Mouse (Mus musculus) E14TG2a.4 (cell line): ENCODE measurements around the gene Fbxo21.

Experiments used
- H3K27me3 ChIP-seq: 2 replicates; pipeline ENCODE4 v1.6.1; 2014; ENCODE audit warnings: low read length, control low read depth; ENCODE audit not compliant: insufficient read depth
- H3K36me3 ChIP-seq: 2 replicates; pipeline ENCODE4 v1.6.1; 2014; ENCODE audit warnings: low read length, control low read depth; ENCODE audit not compliant: insufficient read depth
- H3K4me1 ChIP-seq: replicated peaks from 2 replicates; pipeline ENCODE4 v1.6.1; 2014; ENCODE audit warnings: low read depth, low read length, control low read depth
- H3K4me3 ChIP-seq: replicated peaks from 2 replicates; pipeline ENCODE4 v1.5.1; 2014; ENCODE audit warnings: mild to moderate bottlenecking, low read length
- H3K9me3 ChIP-seq: 2 replicates; pipeline ENCODE4 v1.6.1; 2014; ENCODE audit warnings: low read length, control low read depth
- CTCF ChIP-seq: conservative IDR thresholded peaks from 2 replicates; pipeline ENCODE4 v1.5.1; 2014; ENCODE audit warnings: low read length
- NANOG ChIP-seq: IDR thresholded peaks from 2 replicates; pipeline ENCODE4 v1.6.1; 2014; ENCODE audit warnings: borderline replicate concordance, low read length, mixed read lengths
- POU5F1 ChIP-seq: IDR thresholded peaks from 2 replicates; pipeline ENCODE4 v1.6.1; 2014; ENCODE audit warnings: low read length, borderline replicate concordance

The Fbxo21 gene

DNA sequence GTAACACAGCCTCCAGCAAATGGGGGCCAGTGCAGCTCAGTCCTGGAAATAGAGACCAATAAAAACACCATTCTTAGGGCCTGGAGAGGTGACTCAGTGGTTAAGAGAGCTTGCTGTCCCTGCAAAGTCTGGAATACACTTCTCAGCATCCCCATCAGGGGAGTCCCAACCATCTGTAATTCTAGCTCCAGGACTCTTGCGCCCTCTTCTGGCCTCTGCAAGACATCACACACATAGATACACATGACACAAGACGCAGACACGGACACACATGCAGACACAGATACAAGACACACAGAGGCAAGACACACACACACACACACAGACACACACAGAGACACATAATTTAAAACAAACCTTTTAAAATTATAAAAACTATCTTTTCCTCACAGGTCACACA is 35.0 kb upstream of the Fbxo21 start:
- Histone ChIP-seq H3K27me3 (peaks cover 8% of the 10 kb centered on the region), H3K4me3 (no peak overlapping the region), H3K4me1 (peaks cover 11% of the 10 kb centered on the region), H3K9me3 (no peaks in the 10 kb centered on the region), H3K36me3 (no peaks in the 10 kb centered on the region)
- TF ChIP-seq CTCF (peak; percentile 61), POU5F1 (no peak), NANOG (no peak)

GRCm38 (mm10) chr5:117946605-117947004 is 29.9 kb upstream of the Fbxo21 start:
- Histone ChIP-seq H3K9me3 (no peaks in the 10 kb centered on the region), H3K27me3 (no peaks in the 10 kb centered on the region; the same call in 1 of the 2 replicates), H3K36me3 (no peaks in the 10 kb centered on the region), H3K4me3 (no peak overlapping the region), H3K4me1 (peaks cover 25% of the 10 kb centered on the region)
- peak; percentile 96 for TF ChIP-seq CTCF
- TF ChIP-seq POU5F1: no peak
- no peak for TF ChIP-seq NANOG

- Histone ChIP-seq H3K36me3 (peaks cover 3% of the 10 kb centered on the region; the same call in 1 of the 2 replicates), H3K4me3 (peak overlapping the region; percentile 78), H3K27me3 (no peaks in the 10 kb centered on the region), H3K9me3 (no peaks in the 10 kb centered on the region), H3K4me1 (peaks cover 48% of the 10 kb centered on the region)
- TF ChIP-seq POU5F1 (no peak), NANOG (no peak), CTCF (no peak)
Observed at GRCm38 (mm10) chr5:117949393-117949792, 27.1 kb upstream of the Fbxo21 start.

DNA sequence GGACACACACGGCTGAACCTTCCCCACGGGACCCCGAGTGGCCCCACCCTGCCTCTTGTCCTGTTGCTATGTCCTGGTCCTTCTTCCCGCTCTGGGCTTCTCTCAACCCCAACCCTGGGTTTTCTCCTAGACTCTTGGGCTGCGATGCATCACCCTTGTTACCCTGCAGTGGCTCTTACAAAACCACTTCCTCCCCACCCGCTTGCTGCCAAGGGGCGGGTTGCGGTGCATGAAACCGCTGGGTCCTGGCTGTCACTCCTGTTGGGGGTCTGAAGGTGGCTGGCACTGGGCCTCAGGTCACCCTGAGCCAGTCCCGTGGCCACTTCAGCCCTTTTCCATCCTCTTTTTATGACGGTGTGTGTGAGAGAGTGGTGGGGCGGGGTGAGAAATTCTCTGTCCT is 22.6 kb upstream of the Fbxo21 start:
- Histone ChIP-seq H3K27me3 (no peaks in the 10 kb centered on the region), H3K4me1 (peaks cover 57% of the 10 kb centered on the region), H3K4me3 (peak overlapping the region; percentile 48; the same call in 1 of the 2 replicates), H3K36me3 (peaks cover 3% of the 10 kb centered on the region; the same call in 1 of the 2 replicates), H3K9me3 (no peaks in the 10 kb centered on the region)
- TF ChIP-seq POU5F1 (no peak), CTCF (no peak)

DNA sequence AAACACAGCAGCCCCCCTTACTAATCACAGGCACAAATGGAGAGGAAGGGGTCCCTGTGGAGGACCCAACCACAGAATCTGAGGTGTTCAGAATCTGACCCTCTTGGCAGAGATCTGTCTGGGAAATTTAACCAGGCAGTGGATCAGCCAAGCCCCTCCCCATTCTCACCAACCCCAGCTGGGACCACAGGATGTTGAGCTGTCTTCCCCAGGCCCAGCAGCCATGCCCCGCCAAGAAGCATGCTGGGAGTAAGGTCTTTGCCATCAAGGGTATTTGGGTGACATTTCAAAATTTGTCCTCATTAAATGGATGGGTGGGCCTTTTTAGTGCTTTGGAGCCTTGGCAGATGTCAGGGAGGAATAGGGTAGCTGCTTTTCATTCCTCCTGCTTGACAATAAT is 22.1 kb upstream of the Fbxo21 start:
- peaks cover 3% of the 10 kb centered on the region; the same call in 1 of the 2 replicates for H3K36me3 ChIP-seq
- H3K4me3 ChIP-seq: 0 out of 2 replicates have a peak overlapping the region, but pooled peaks have one; percentile 48
- H3K9me3 ChIP-seq: no peaks in the 10 kb centered on the region
- TF ChIP-seq CTCF (no peak), POU5F1 (no peak), NANOG (no peak)
- H3K27me3 ChIP-seq: no peaks in the 10 kb centered on the region
- H3K4me1 ChIP-seq: peaks cover 51% of the 10 kb centered on the region

DNA sequence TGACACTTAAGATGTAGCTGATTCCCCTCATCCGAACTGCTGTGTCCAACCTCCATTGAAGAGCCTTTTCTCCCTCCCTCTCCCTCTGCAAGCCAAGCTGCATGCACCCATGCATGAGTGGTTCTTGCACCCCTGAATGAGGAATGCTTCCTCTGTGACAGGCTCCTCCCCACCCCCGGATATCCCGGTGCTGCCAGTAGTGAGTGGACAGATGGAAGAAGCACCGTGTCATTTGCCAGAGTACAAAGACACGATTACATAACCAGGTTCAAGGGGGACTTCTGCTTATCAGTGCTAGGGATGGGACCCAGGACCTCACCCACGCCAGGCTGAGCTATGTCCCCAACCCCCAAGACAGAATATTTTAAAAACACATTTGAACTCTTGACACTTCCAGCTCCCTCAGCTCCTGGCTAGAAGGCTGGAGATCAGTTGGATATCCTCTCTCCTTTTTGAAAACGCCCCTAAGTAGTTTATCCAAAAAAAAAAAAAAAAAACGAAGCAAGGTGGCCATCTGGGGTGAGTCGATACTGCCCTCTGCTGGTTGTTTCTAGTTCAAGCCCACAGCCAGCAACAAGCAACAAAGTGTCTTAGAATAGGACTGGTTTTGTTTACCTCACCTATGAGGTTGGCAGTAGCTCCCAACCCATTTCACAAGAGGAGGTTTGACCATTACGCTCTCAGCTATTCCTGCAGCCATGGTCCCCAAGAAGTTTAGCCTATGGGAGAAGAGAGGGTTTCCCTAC is 20.7 kb upstream of the Fbxo21 start:
- Histone ChIP-seq H3K4me3 (no peak overlapping the region), H3K4me1 (peaks cover 40% of the 10 kb centered on the region), H3K36me3 (peaks cover 3% of the 10 kb centered on the region; the same call in 1 of the 2 replicates), H3K9me3 (no peaks in the 10 kb centered on the region), H3K27me3 (no peaks in the 10 kb centered on the region)
- no peak for TF ChIP-seq POU5F1
- no peak for TF ChIP-seq NANOG
- TF ChIP-seq CTCF: peak; percentile 59

DNA sequence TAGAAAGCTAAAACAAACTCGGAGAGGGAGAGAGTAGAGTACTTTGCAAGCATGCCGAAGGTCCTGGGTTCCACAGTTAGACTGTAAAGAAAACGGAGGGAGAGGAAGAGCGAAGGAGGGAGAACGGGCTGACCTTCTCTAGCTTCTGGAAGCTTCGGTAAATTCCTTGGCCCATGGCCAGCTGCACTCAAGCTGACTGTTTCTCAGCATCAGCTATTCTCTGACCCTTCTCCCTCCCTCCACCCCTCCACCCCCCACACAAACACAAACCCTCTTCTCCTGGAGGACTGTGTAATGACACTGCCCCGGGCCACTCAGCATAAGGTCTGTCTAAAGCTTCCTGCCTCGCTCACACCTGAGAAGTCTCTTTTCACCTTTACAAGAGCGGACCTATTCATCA is 11.8 kb upstream of the Fbxo21 start:
- H3K36me3 ChIP-seq: no peaks in the 10 kb centered on the region
- H3K4me3 ChIP-seq: no peak overlapping the region
- peaks cover 3% of the 10 kb centered on the region; the same call in 1 of the 2 replicates for H3K9me3 ChIP-seq
- peaks cover 40% of the 10 kb centered on the region for H3K4me1 ChIP-seq
- peaks cover 17% of the 10 kb centered on the region; the same call in 1 of the 2 replicates for H3K27me3 ChIP-seq
- TF ChIP-seq POU5F1 (no peak), NANOG (no peak), CTCF (no peak)

DNA sequence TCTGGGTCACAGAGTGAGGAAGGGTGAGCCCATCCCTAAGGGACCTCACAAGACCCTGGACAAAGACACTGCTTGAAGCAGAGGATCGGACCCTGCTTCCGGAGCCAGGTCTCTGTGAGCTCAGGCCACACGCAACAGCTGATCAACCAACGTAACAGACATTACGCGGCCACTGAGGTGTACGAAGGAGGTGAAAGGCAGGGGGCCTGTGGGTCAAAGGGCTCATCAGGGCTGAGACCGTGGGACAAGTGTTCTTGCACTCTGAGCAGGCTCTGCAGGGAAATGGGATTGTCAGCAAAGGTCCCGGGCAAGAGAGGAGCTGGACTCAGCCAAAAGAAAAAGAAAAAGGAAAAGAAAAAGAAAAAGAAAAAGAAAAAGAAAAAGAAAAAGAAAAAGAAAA is 9.6 kb upstream of the Fbxo21 start:
- Histone ChIP-seq H3K4me3 (no peak overlapping the region), H3K36me3 (no peaks in the 10 kb centered on the region), H3K27me3 (peaks cover 16% of the 10 kb centered on the region; the same call in 1 of the 2 replicates), H3K4me1 (peaks cover 40% of the 10 kb centered on the region), H3K9me3 (peaks cover 3% of the 10 kb centered on the region; the same call in 1 of the 2 replicates)
- TF ChIP-seq NANOG: no peak
- no peak for TF ChIP-seq CTCF
- TF ChIP-seq POU5F1: no peak
